Mouse (Mus musculus): ENCODE data around the gene Serinc4. TPM values are rescaled to one million over a fixed set of nuclear protein-coding genes. Genes with fewer than 3 reads are reported as not detected.
"Not testable (repeated sequence)": the region's sequence is repeated elsewhere in the genome, so short reads cannot be mapped to it uniquely, and the experiment has no call there.

The Serinc4 gene
- under 1 TPM; 0.40 to 0.56 TPM for total RNA-seq (2021)
- long read RNA-seq, result 0 reads

GRCm38 (mm10) chr2:121456692-121457642 lies at the start of gene Serinc4:
TSS of gene Serinc4 (minus strand) at chr2:121456781.
- DNase-seq (ENCODE audit: low spot score in 2 of 2), result peak; percentile 79 to 85

- not testable (repeated sequence) for DNase-seq (ENCODE audit: low spot score in 2 of 2)
Measured at GRCm38 (mm10) chr2:121501550-121501949, 45.0 kb upstream of the Serinc4 start.

- not testable (repeated sequence) for DNase-seq (ENCODE audit: low spot score in 2 of 2)
Measured at GRCm38 (mm10) chr2:121484403-121484802, 27.8 kb upstream of the Serinc4 start.

GRCm38 (mm10) chr2:121483576-121483975 lies 27.0 kb upstream of the Serinc4 start:
- no peak for DNase-seq (ENCODE audit: low spot score in 2 of 2)

- DNase-seq (ENCODE audit: low spot score in 2 of 2), result not testable (repeated sequence)
Measured at GRCm38 (mm10) chr2:121480916-121481315, 24.3 kb upstream of the Serinc4 start.

GRCm38 (mm10) chr2:121480498-121480897 lies 23.9 kb upstream of the Serinc4 start:
- DNase-seq (ENCODE audit: low spot score in 2 of 2), result no peak

- no peak for DNase-seq (ENCODE audit: low spot score in 2 of 2)
Measured at GRCm38 (mm10) chr2:121477491-121478266, 21.1 kb upstream of the Serinc4 start.

- not testable (repeated sequence) for DNase-seq (ENCODE audit: low spot score in 2 of 2)
Measured at GRCm38 (mm10) chr2:121475306-121475705, 18.7 kb upstream of the Serinc4 start.

- no peak for DNase-seq (ENCODE audit: low spot score in 2 of 2)
Measured at GRCm38 (mm10) chr2:121474180-121474535, 17.6 kb upstream of the Serinc4 start.

GRCm38 (mm10) chr2:121473301-121474179 lies 17.0 kb upstream of the Serinc4 start, which contains the start of gene Mfap1b:
TSS of gene Mfap1b (minus strand) at chr2:121474067.
- peak; percentile 81 to 93 for DNase-seq (ENCODE audit: low spot score in 2 of 2)

GRCm38 (mm10) chr2:121472783-121473182 lies 16.2 kb upstream of the Serinc4 start:
- not testable (repeated sequence) for DNase-seq (ENCODE audit: low spot score in 2 of 2)

- not testable (repeated sequence) for DNase-seq (ENCODE audit: low spot score in 2 of 2)
Measured at GRCm38 (mm10) chr2:121468982-121469381, 12.4 kb upstream of the Serinc4 start.

- DNase-seq (ENCODE audit: low spot score in 2 of 2), result no peak
Measured at GRCm38 (mm10) chr2:121460071-121460470, 3.5 kb upstream of the Serinc4 start.

GRCm38 (mm10) chr2:121455534-121455933 lies 1.0 kb downstream of the Serinc4 start:
- DNase-seq (ENCODE audit: low spot score in 2 of 2), result no peak

- no peak for DNase-seq (ENCODE audit: low spot score in 2 of 2)
Measured at GRCm38 (mm10) chr2:121453917-121454316, 2.7 kb downstream of the Serinc4 start.

GRCm38 (mm10) chr2:121452990-121453389 lies 3.6 kb downstream of the Serinc4 start, which contains the start of gene Hypk:
TSS of gene Hypk (plus strand) at chr2:121453290.
- no peak for DNase-seq (ENCODE audit: low spot score in 2 of 2)

- DNase-seq (ENCODE audit: low spot score in 2 of 2), result no peak
Measured at GRCm38 (mm10) chr2:121452361-121452760, 4.2 kb downstream of the Serinc4 start.

- DNase-seq (ENCODE audit: low spot score in 2 of 2), result no peak
Measured at GRCm38 (mm10) chr2:121450093-121450492, 6.5 kb downstream of the Serinc4 start.

- no peak for DNase-seq (ENCODE audit: low spot score in 2 of 2)
Measured at GRCm38 (mm10) chr2:121449545-121450011, 7.0 kb downstream of the Serinc4 start.

GRCm38 (mm10) chr2:121448739-121449535 lies 7.6 kb downstream of the Serinc4 start, which contains the start of gene Serf2:
TSS of gene Serf2 (plus strand) at chr2:121449195.
- DNase-seq (ENCODE audit: low spot score in 2 of 2), result peak; percentile 99
